Mouse (Mus musculus) Patski (cell line): ENCODE measurements around the gene Ube2e2. TPM values are rescaled to one million over a fixed set of nuclear protein-coding genes. Genes with fewer than 3 reads are reported as not detected.
"Not testable (repeated sequence)": the region's sequence is repeated elsewhere in the genome, so short reads cannot be mapped to it uniquely, and the experiment has no call there.

Source experiments
- ATAC-seq: fragments of 100-300 bp; one replicate; pipeline ENCODE4 v1.8.0; 2021
- CTCF ChIA-PET: fragments of 350-600 bp; sonication (Branson Sonifier 250); formaldehyde crosslinking; loops from one replicate; lab custom pipeline; 2022; ENCODE audit warnings: inconsistent platforms; lab: Charles Lee
- POLR2A ChIA-PET: fragments of 350-600 bp; sonication (Branson Sonifier 250); formaldehyde crosslinking; loops from one replicate; lab custom pipeline; 2022; ENCODE audit warnings: antibody characterized with exemption, inconsistent platforms; lab: Charles Lee
- DNase-seq: peaks from one replicate; pipeline ENCODE4 v3.0.0-alpha.2; 2011; ENCODE audit warnings: low read depth, low spot score
- H3K27me3 ChIP-seq: fragments of 371-371 bp; one replicate; pipeline ENCODE4 v1.5.1; 2021
- CTCF ChIP-seq: fragments of 100-300 bp; IDR thresholded peaks from one replicate; pipeline ENCODE4 v1.5.1; 2021
- in situ Hi-C: fragments of 300-500 bp; cut with MboI; formaldehyde crosslinking; loops from 3 replicates; pipeline ENCODE4 v1.11.1; 2018; ENCODE audit warnings: low pct_unique_long_range_greater_than_20kb, mixed read lengths
- polyA plus RNA-seq: library from polyadenylated mRNA; unstranded; gene quantifications from one replicate; pipeline ENCODE4 v1.2.3, GENCODE M21; 2021

Gene Ube2e2
- polyA plus RNA-seq, 1 experiment from 2014 or later: 43.6 TPM

DNA sequence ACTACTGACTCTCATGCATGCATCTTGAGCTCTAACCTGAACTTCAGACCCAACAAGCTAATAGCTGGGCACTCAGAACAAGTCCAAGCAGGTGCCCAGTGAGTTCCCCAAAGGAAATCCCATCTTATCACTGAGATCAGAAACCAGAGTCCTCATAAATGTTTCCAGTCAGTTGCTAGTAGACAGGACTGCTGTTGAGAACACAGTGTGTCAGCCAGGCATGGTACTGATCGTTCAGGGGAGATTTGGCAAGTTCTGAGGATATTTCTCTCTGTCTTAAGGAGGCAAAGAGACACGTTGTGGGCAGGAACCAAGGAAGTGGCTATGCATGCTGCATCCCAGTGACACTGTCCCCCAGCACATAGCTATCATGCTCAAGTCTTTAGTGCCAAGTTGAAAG lies 275.5 kb downstream of the Ube2e2 start:
- POLR2A ChIA-PET: no interaction called here
- no peak for ATAC-seq
- in situ Hi-C loops: no loop called here
- DNase-seq: no peak
- no peak for TF ChIP-seq CTCF
- no peaks in the 10 kb centered on the region for H3K27me3 ChIP-seq
- CTCF ChIA-PET: no interaction called here

DNA sequence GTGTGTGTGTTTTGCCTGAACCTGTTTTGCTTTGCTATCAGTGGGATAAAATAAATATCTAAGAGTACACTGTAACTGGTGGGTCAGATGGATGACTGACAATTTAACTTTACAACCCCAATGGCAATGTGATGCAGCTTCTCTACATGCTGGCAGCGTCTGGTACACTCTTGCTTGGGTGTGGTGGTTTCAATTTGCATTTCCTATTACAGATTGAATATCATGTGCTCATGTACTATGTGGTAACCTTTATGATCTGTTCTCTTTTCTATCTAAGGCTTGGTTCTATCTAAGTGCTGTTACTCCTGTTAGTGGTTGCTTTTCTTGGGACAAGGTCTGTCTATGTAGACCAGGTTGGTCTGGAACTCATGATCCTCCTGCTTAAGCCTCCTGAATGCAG lies 292.1 kb downstream of the Ube2e2 start:
- TF ChIP-seq CTCF: no peak
- in situ Hi-C loops: no loop called here
- H3K27me3 ChIP-seq: no peaks in the 10 kb centered on the region
- ATAC-seq (no peak), DNase-seq (no peak)
- POLR2A ChIA-PET: no interaction called here
- CTCF ChIA-PET: interaction anchor here (0.8 kb wide), 1 partner anchor 22 kb away, joined by 3 read pairs; no protein-coding TSS in a partner anchor

DNA sequence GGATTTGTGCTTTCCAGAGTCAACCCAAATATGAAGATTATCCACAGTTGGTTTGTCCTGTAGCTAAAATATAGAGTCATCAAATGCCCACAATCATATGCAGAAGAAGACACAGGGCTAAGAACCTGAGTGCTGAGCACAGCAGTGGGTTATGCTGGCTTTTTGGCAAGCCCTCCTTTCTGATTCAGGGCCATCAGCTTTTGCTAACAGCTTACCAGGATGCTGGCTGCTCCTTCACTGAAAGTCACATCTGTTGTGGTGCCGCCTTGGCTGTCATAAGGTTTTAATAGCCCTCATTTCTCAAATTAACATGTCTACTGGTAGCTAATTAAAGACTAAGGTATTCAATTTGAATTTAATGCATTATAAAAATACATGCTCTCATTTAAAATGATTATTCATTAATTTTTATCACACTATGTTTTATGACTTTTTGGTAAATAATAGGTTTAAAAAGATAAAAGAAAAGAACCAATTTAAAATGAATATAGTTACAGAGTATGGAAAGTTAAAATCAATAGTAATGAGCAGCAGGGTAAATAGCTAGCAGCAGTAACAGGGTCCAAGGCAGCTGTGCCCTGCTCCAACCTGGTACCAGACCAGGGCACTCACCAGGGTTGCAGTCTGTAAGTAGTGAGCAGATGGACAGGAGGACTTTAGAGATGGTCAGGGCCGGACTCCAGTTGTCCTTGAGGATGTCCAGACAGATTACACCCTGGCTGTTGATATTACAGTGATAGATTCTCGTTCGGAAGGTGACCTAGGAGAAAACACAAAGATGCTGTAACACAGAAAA lies 307.6 kb downstream of the Ube2e2 start:
- no peak for TF ChIP-seq CTCF
- ATAC-seq (no peak), DNase-seq (no peak)
- POLR2A ChIA-PET: no interaction called here
- CTCF ChIA-PET: interaction anchor here (1.0 to 1.1 kb wide), 2 partner anchors 10 to 13 kb away, joined by 3 read pairs; no protein-coding TSS in a partner anchor
- in situ Hi-C loops: no loop called here
- H3K27me3 ChIP-seq: no peaks in the 10 kb centered on the region

DNA sequence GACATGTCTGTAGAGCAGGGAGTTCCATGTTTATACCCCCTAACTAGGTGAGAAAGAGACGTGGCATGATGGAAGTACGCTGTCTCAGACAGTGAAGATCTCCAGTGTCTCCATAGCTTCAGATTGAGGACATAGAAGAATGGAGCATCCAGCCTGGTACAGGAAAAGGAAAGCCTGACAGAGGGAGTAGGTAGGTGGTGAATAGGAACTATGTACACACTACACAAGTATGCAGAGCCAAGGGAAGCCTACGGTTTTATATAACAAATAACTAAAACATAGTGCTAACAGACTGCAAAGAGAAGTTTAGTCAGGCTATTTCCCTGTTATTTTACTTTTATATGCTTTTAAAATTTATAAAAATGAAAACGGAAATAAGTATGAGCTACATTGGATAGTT lies 312.3 kb downstream of the Ube2e2 start:
- in situ Hi-C loops: no loop called here
- DNase-seq (no peak), ATAC-seq (no peak)
- POLR2A ChIA-PET: no interaction called here
- CTCF ChIA-PET: interaction anchor here (1.2 kb wide), 1 partner anchor 139 kb away, joined by 3 read pairs; no protein-coding TSS in a partner anchor
- H3K27me3 ChIP-seq: no peaks in the 10 kb centered on the region
- TF ChIP-seq CTCF: no peak

DNA sequence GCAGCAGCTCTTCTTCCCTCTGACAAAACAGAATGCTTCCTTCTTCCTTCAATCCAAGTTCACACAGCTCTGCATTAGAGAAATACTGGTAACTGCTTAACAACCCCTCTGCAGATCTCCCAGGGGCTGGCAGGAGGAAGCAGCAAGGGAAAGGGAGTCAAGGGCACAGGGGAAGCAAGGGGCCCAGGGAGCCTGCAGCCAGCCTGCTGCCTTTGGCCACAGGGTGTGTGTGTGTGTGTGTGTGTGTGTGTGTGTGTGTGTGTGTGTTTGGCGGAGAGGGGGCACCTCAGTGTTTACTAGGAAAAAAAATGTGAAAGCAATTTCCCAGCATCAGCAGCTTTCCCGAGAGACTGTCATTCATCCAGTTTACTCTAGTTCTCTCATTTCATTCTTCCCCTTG lies 319.3 kb downstream of the Ube2e2 start:
- in situ Hi-C loops: no loop called here
- ATAC-seq (no peak), DNase-seq (no peak)
- ChIA-PET CTCF (interaction anchor here (1.3 kb wide), 1 partner anchor 9 kb away, joined by 4 read pairs; no protein-coding TSS in a partner anchor), POLR2A (no interaction called here)
- no peaks in the 10 kb centered on the region for H3K27me3 ChIP-seq
- no peak for TF ChIP-seq CTCF

DNA sequence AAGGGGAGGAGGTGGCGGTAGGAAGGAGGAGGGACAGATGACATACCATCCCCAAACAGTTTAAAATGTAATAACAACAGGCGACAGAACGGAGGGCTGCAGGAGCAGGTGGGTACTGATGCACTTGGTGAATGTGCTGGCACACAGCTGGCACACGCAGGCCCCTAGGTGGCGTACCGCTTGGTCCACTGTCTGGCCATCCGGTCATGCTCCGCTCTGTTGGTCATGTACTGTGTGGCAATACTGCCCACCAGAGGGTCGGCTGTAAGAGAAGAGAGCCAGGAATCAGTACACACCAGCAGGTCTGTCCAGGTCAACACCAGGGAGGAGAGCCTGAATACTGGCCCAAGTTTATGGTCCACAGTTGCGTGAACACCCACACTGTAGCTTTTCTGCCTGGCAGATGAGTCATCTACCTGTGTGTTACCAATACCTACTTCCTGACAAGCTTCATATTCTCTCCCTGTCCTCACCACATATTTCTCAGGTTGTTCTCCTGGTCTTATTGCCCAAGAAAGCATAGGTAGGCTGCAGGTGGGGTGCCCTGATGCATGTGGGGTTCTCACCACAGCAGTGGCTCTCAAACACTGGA lies 319.8 kb downstream of the Ube2e2 start:
- in situ Hi-C loops: no loop called here
- ATAC-seq: no peak
- no peak for DNase-seq
- ChIA-PET CTCF (no interaction called here), POLR2A (no interaction called here)
- peak; percentile 28 for TF ChIP-seq CTCF
- no peaks in the 10 kb centered on the region for H3K27me3 ChIP-seq

DNA sequence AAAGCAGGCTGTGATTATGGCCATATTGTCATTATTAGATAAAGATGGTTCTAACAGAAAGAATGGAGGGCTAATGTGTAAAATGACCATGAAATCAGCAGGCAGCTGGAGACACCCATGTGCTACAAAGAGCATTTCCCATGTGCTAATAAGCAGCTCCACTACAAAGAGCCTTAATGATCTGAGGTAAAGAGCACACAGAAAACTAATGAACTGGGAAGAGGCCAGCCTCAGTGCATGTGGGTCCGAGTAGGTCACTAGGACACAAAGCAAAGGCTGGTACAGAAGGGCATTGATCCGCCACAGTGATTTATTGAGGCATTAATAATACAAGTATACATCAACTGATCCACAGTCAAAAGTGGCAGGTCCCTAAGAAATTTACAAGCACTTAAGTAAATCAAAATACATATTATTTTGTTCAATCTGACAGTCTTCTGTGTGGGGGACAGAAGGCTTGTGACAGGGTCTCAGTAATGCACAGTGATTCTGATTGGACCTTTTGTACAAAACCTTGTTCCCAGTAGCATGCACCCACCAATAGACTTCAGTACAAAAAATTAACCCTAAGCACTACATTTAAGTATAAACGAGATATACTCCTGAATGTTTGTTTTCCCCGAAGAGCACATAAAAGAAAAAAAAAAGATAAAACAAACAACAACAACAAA lies 320.6 kb downstream of the Ube2e2 start:
- in situ Hi-C loops: no loop called here
- no peaks in the 10 kb centered on the region for H3K27me3 ChIP-seq
- CTCF ChIA-PET: no interaction called here
- no peak for TF ChIP-seq CTCF
- no peak for DNase-seq
- POLR2A ChIA-PET: no interaction called here
- no peak for ATAC-seq

DNA sequence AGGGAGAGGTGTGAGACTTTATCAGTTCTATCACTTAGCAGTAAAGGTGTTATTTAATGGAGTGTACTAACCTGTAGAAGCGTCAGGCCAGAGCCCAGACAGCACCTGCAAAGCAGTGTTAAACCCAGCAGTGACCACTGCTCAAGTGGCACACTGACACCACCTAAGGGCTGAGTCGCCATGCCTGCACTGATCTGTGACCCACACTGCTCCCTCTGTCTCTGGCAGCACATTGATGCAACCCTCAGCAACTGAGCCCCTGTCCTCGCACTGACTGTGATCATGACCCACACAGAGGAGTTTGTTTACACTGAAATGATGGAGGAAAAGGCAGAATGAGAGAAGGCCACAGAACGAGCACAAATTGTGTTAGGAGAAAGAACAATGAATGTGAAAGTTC lies 321.2 kb downstream of the Ube2e2 start:
- no peak for ATAC-seq
- ChIA-PET CTCF (no interaction called here), POLR2A (no interaction called here)
- in situ Hi-C loops: no loop called here
- no peak for TF ChIP-seq CTCF
- no peak for DNase-seq
- H3K27me3 ChIP-seq: no peaks in the 10 kb centered on the region

DNA sequence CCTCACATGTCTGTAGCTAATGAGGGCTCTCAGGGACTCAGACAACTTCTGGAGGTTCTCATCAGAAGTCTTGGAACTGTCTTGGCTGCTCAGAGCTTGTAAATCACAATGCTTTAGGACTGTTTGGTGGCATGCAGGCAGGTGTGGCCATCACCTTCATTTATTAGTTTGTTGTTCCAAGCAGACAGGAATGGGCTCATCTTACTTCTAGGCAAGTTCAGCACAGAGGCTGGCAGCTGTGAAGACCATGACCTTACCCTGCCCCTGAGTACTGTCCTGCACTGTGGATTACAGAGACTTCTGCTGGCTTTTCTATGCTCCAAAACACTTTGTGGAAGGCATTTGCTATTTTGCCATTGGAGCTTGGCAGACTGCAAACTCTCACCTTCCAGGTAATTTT lies 324.5 kb downstream of the Ube2e2 start:
- DNase-seq (no peak), ATAC-seq (no peak)
- no peaks in the 10 kb centered on the region for H3K27me3 ChIP-seq
- TF ChIP-seq CTCF: no peak
- CTCF ChIA-PET: interaction anchor here (1.5 kb wide), 3 partner anchors 10 to 20 kb away, joined by 3 to 5 read pairs (median 3); no protein-coding TSS in a partner anchor
- in situ Hi-C loops: no loop called here
- POLR2A ChIA-PET: no interaction called here

DNA sequence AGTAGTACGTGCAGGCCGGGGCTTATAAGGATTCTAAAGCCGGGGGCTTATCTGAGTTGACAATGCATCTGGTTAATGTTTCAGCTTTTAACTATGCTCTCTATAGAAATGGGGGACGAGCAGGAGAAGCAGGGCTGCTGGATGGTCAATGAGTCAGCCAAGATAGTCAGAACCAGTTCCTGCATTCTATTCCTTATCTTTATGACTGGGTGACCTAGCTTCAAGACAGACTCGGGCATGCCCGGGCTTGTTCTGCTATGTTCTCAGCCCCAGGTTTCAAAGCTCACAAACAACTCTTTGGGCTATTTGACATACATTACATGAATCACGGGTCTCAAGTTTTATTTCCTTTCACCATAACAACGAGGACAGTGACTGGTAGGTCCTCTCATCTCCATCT lies 329.1 kb downstream of the Ube2e2 start:
- in situ Hi-C loops, POLR2A ChIA-PET, ATAC-seq, H3K27me3 ChIP-seq, DNase-seq, CTCF ChIA-PET: not testable (repeated sequence)

DNA sequence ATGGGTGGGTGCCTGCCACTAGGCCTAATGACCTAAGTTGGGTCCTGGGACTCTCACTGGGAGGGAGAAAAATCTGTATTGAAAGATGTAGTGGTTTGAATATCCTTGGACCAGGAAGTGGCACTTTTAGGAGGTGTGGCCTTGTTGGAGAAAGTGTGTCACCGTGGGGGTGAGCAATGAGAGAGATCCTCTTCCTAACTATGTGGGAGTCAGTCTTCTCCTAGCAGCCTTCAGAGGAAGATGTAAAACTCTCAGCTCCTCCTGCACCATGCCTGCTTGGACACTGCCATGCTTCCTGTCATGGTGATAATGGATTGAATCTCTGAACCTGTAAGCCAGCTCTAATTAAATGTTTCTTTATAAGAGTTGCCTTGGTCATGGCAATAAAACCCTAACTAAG lies 338.8 kb downstream of the Ube2e2 start:
- ChIA-PET POLR2A (no interaction called here), CTCF (no interaction called here)
- TF ChIP-seq CTCF: no peak
- in situ Hi-C loops: no loop called here
- DNase-seq (no peak), ATAC-seq (no peak)
- no peaks in the 10 kb centered on the region for H3K27me3 ChIP-seq
